Mouse (Mus musculus) cortical plate, adult 2 months (tissue): ENCODE results near the gene Dnah6.

Experiments used
- CTCF ChIP-seq: fragments of 200-500 bp; IDR thresholded peaks from 2 replicates; pipeline ENCODE4 v1.5.1; 2011; ENCODE audit warnings: mild to moderate bottlenecking, control low read depth, low read length; ENCODE audit not compliant: insufficient read depth; ENCODE audit errors: extremely low read depth
- POLR2A ChIP-seq: fragments of 200-500 bp; IDR thresholded peaks from 2 replicates; pipeline ENCODE4 v1.6.1; 2011; ENCODE audit warnings: mild to moderate bottlenecking, low read length, control low read depth; ENCODE audit not compliant: insufficient read depth; ENCODE audit errors: extremely low read depth

- TF ChIP-seq CTCF, result peak; percentile 25; the same call in 1 of the 2 replicates
- no peak for TF ChIP-seq POLR2A
Observed at GRCm38 (mm10) chr6:73247452-73247851, 26.0 kb upstream of the Dnah6 start.
